Mouse (Mus musculus): ENCODE measurements around the gene Pbld1. TPM values are rescaled to one million over a fixed set of nuclear protein-coding genes. Genes with fewer than 3 reads are reported as not detected.

Gene Pbld1
- polyA plus RNA-seq, 1 experiment, result not detected

GRCm38 (mm10) chr10:63065988-63066387, 6.0 kb downstream of the Pbld1 start:
- H3K36me3 ChIP-seq (ENCODE audit: control insufficient read depth), result no peaks in the 10 kb centered on the region; the same call in 1 of the 2 replicates
- H3K4me3 ChIP-seq (replicated peaks), result no peak overlapping the region
- no peak for TF ChIP-seq TAL1 (IDR thresholded peaks at IDR 0.05; ENCODE audit: low read length)
- TF ChIP-seq GATA1 (IDR thresholded peaks at IDR 0.05; ENCODE audit: low read length), result no peak
- H3K9me3 ChIP-seq (ENCODE audit: control insufficient read depth, low read length), result no peaks in the 10 kb centered on the region
- H3K4me1 ChIP-seq (ENCODE audit: control insufficient read depth), result no peaks in the 10 kb centered on the region
- H3K27me3 ChIP-seq (ENCODE audit: control insufficient read depth), result no peaks in the 10 kb centered on the region

- TF ChIP-seq TAL1 (IDR thresholded peaks at IDR 0.05; ENCODE audit: low read length) (no peak), GATA1 (IDR thresholded peaks at IDR 0.05; ENCODE audit: low read length) (peak; percentile 49)
- Histone ChIP-seq H3K4me1 (ENCODE audit: control insufficient read depth) (peaks cover 17% of the 10 kb centered on the region), H3K9me3 (ENCODE audit: control insufficient read depth, low read length) (no peaks in the 10 kb centered on the region), H3K4me3 (replicated peaks) (no peak overlapping the region), H3K27me3 (ENCODE audit: control insufficient read depth) (peaks cover 21% of the 10 kb centered on the region), H3K36me3 (ENCODE audit: control insufficient read depth) (no peaks in the 10 kb centered on the region)
Observed at GRCm38 (mm10) chr10:63086304-63086703, 26.3 kb downstream of the Pbld1 start.

GRCm38 (mm10) chr10:63089103-63089757, 29.3 kb downstream of the Pbld1 start:
- Histone ChIP-seq H3K36me3 (ENCODE audit: control insufficient read depth) (no peaks in the 10 kb centered on the region), H3K4me3 (replicated peaks) (no peak overlapping the region), H3K9me3 (ENCODE audit: control insufficient read depth, low read length) (no peaks in the 10 kb centered on the region), H3K27me3 (ENCODE audit: control insufficient read depth) (peaks cover 21% of the 10 kb centered on the region), H3K4me1 (ENCODE audit: control insufficient read depth) (peaks cover 11% of the 10 kb centered on the region)
- TF ChIP-seq GATA1 (IDR thresholded peaks at IDR 0.05; ENCODE audit: low read length), result no peak
- TF ChIP-seq TAL1 (IDR thresholded peaks at IDR 0.05; ENCODE audit: low read length), result no peak

GRCm38 (mm10) chr10:63089758-63090571, 30.0 kb downstream of the Pbld1 start:
- no peaks in the 10 kb centered on the region for H3K36me3 ChIP-seq (ENCODE audit: control insufficient read depth)
- no peaks in the 10 kb centered on the region for H3K9me3 ChIP-seq (ENCODE audit: control insufficient read depth, low read length)
- TF ChIP-seq TAL1 (IDR thresholded peaks at IDR 0.05; ENCODE audit: low read length) (no peak), GATA1 (IDR thresholded peaks at IDR 0.05; ENCODE audit: low read length) (no peak)
- peaks cover 21% of the 10 kb centered on the region for H3K27me3 ChIP-seq (ENCODE audit: control insufficient read depth)
- H3K4me1 ChIP-seq (ENCODE audit: control insufficient read depth), result peaks cover 11% of the 10 kb centered on the region
- H3K4me3 ChIP-seq (replicated peaks), result no peak overlapping the region

GRCm38 (mm10) chr10:63091915-63092314, 32.0 kb downstream of the Pbld1 start:
- no peaks in the 10 kb centered on the region for H3K9me3 ChIP-seq (ENCODE audit: control insufficient read depth, low read length)
- no peaks in the 10 kb centered on the region for H3K36me3 ChIP-seq (ENCODE audit: control insufficient read depth)
- H3K27me3 ChIP-seq (ENCODE audit: control insufficient read depth), result peaks cover 21% of the 10 kb centered on the region
- no peak overlapping the region for H3K4me3 ChIP-seq (replicated peaks)
- H3K4me1 ChIP-seq (ENCODE audit: control insufficient read depth), result peaks cover under 1% of the 10 kb centered on the region
- TF ChIP-seq TAL1 (IDR thresholded peaks at IDR 0.05; ENCODE audit: low read length) (no peak), GATA1 (IDR thresholded peaks at IDR 0.05; ENCODE audit: low read length) (no peak)

GRCm38 (mm10) chr10:63092616-63093550, 32.9 kb downstream of the Pbld1 start:
- H3K27me3 ChIP-seq (ENCODE audit: control insufficient read depth), result peaks cover 23% of the 10 kb centered on the region
- H3K36me3 ChIP-seq (ENCODE audit: control insufficient read depth), result no peaks in the 10 kb centered on the region
- no peaks in the 10 kb centered on the region for H3K9me3 ChIP-seq (ENCODE audit: control insufficient read depth, low read length)
- no peak overlapping the region for H3K4me3 ChIP-seq (replicated peaks)
- no peaks in the 10 kb centered on the region for H3K4me1 ChIP-seq (ENCODE audit: control insufficient read depth)
- no peak for TF ChIP-seq TAL1 (IDR thresholded peaks at IDR 0.05; ENCODE audit: low read length)
- TF ChIP-seq GATA1 (IDR thresholded peaks at IDR 0.05; ENCODE audit: low read length), result no peak

- no peak for TF ChIP-seq GATA1 (IDR thresholded peaks at IDR 0.05; ENCODE audit: low read length)
- no peak for TF ChIP-seq TAL1 (IDR thresholded peaks at IDR 0.05; ENCODE audit: low read length)
- Histone ChIP-seq H3K36me3 (ENCODE audit: control insufficient read depth) (no peaks in the 10 kb centered on the region), H3K4me3 (replicated peaks) (no peak overlapping the region), H3K4me1 (ENCODE audit: control insufficient read depth) (no peaks in the 10 kb centered on the region), H3K27me3 (ENCODE audit: control insufficient read depth) (peaks cover 41% of the 10 kb centered on the region), H3K9me3 (ENCODE audit: control insufficient read depth, low read length) (no peaks in the 10 kb centered on the region; the same call in 1 of the 2 replicates)
Observed at GRCm38 (mm10) chr10:63096757-63097156, 36.8 kb downstream of the Pbld1 start.

- Histone ChIP-seq H3K27me3 (ENCODE audit: control insufficient read depth) (peaks cover 45% of the 10 kb centered on the region), H3K4me1 (ENCODE audit: control insufficient read depth) (no peaks in the 10 kb centered on the region), H3K9me3 (ENCODE audit: control insufficient read depth, low read length) (no peaks in the 10 kb centered on the region; the same call in 1 of the 2 replicates), H3K4me3 (replicated peaks) (no peak overlapping the region), H3K36me3 (ENCODE audit: control insufficient read depth) (no peaks in the 10 kb centered on the region)
- TF ChIP-seq TAL1 (IDR thresholded peaks at IDR 0.05; ENCODE audit: low read length), result no peak
- TF ChIP-seq GATA1 (IDR thresholded peaks at IDR 0.05; ENCODE audit: low read length), result no peak
Observed at GRCm38 (mm10) chr10:63098191-63098590, 38.2 kb downstream of the Pbld1 start.

Measured in erythroblast, embryonic 14.5 days (primary cell).